Mouse (Mus musculus) WW6 (cell line): ENCODE results near the gene Rin3.

Experiments used
- DNase-seq: peaks from one replicate; pipeline ENCODE4 v3.0.0-alpha.2; 2013; ENCODE audit warnings: low read depth, low spot score

Gene Rin3

DNA sequence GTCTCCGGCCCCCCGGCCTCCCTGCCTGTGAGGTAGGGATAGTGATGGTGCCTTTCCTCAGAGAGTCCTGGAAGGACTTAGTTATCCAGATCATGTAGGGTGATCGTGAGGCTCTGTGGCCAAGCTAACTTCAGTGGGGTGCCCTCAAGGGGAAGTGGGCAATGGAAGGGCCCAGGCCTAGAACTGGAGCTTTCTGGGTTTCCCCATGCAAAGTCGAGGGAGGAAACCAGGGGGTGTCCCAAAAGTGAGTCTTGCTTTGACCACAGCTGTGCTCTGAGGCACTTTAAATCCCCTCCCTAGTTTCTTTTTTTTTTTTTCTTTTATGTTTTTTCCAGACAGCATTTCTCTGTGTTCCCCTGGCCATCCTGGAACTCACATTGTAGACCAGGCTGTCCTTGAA lies 47.3 kb downstream of the Rin3 start:
- no peak for DNase-seq

DNA sequence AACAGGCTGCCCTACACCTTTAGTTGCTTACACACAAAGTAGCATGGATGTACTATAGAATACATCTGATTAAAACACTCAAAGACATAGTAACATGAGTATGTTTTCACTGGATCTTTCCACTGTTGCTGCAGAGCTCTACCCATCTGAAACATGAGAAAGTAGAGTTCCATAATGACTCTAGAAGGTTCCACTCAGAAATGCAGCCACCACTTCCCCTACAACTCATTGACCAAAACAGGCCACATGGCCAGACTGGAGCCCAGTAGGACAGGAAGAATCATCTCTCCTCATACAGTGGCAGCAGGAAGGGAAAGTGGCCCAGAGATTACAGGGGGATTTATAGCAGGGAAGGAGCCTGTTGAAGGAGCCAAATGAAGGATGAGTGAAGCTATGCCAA lies 47.9 kb downstream of the Rin3 start:
- DNase-seq, result no peak

DNA sequence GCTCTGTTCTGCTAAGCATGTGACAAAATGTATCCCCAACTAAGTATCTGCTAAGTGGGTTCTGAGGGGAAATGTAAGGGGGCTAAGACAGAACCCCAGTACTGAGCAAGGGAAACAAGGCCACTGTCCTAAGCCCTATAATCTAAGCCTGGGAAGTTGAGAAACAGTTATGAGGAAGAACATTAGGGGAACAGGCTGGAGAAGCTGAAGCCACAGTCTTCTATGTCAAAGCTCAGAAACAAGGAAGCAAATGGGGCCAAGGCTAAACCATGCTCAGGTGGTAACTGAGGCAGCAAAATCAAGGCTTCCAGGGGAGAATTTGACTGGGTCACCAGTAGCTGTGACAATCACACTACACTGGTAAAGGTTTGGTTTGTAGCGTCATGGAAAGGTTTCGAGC lies 50.3 kb downstream of the Rin3 start:
- no peak for DNase-seq

DNA sequence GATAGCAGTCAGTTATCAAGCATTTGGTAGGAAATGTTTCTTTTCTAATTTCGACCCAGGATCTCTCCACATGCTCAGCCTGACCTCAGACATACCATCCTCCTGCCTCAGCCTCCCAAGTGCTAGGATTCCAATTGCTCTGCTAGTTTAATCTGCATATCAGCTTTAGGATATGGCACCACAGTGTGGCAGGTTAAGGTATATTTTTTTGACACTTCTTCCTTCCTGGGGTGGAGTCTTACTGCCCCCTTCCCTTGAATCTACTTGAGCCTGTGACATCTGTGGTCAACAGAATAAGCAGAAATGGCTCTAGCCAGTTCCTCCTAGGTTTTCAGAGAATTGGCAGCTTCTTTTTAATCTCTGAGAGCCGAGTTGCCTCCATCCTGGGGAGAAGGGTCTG lies 56.2 kb downstream of the Rin3 start:
- no peak for DNase-seq

DNA sequence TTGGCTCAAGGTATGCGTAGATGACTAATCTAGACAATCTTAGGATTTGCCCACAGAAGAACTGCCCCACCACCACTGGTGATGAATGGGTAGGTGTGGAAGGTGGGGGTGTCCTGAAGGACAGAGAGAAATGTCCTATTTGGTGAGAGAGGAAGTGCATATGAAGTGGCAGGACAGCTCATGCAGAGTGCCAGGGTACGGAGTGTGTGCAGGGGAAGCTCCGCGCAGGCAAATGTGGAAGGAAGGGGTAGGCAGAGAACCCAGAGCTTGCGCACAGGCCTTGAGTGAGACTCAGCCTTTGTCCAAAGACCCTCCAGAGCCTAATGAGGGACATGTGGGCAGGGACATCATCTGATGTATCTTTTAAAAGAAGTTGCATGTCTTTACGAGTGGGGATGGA lies 57.6 kb downstream of the Rin3 start:
- no peak for DNase-seq

DNA sequence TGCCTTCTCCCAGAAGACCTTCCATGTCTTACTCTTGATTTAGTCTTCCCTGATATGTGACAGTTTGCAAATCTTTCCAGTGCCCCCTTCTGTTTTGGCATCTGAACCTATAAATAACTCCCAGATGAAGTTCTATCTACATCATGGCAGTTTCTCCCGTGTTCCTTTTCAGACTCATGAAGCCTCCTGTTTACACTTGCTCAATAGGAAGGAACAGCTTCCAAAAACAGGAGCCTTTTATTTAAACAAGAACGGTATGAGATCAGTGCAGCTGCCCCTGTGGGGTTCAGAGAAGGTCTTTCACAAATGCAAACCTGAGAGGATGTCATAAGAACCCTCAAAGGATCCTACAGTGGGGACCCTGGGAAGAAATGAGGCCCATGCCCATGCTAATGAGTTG lies 59.3 kb downstream of the Rin3 start:
- no peak for DNase-seq

DNA sequence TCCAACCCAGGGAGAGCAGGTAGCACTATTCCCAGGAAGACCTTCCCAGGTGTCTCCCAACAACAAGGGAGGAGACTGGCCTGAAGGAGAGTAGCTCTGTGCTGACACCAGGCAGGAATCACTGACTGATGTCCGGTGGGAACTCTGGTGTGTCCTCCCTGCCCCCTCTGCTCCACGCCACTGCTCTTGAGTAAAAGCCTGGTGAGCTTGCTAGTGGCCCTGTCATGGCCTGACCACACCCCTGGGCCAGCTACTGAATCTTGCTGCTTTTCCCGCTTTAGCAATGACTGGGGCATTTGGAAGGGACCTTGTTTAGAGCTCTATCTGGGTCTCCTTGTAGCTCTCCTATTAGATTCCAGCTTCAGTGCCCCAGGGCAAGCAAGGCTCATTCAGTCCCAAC lies 59.8 kb downstream of the Rin3 start:
- no peak for DNase-seq

DNA sequence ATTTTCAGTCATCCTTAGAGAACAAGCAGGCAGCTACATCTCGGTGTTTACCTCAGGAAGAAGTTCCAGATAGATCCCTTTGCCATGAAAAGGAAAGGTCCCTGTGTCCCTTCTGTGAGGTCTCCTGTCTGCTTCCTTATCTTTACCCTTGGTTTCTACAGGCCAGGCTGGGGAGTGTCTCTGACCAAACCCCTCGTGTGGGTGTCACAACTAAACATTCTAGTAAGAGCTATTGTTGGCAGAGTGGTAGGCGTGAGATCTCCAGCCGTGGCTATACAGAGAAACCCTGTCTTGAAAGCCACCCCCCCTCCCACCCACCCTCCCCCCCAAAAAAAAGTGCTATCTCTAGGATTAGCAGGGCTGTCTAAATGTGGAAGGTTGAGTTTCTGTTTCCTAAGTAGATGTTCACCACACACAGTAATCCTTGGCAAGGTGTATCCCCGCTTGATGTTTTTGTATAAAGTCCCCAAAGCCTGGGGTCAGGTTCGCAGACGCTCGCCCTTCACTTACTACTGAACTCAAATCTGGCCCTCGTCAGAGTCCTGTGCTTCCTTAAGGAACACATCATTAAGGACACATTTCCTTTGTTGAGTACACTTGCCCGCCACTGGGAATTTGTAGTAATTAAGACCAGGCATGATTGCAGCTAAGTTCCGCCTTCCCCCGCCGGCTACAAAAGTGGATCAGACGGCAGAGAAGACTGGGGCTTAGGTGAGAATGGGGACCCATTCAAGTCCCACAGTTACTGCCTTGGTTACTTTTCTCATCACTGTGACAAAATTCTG lies 62.4 kb downstream of the Rin3 start:
- DNase-seq, result no peak

DNA sequence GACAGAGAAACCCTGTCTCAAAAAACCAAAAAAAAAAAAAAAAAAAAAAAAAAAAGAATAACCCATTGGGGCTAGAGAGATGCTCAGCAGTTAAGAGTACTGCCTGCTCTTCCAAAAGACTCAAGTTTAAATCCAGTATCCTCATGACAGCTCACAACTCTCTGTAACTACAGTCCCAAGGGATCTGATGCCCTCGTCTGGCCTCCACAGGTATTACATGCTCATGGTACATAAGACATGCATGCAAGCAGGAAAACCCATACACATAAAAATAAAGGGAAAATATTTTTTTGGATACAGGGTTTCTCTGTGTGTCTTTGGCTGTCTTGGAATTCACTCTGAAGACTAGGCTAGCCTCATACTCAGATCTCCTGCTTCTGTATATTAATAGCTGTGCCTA lies 63.7 kb downstream of the Rin3 start:
- peak; percentile 26 for DNase-seq

DNA sequence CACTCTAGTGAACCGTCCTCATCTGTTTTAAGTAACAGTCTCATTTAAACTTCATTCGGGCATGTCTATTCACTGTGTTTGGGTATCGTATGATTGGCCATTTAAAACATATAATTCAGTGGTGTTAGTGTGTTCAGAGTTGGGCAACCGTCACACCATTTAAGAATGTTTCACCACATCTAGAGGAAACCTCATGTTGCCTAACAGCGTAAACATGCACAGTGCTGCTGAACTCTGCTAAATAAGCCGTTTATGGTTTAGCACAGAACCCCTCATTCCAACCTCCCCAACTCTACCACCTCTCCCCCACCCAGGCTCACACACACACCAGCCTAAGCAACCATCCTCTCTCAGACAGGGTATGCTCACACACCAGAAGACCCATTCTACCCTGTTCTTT lies 65.6 kb downstream of the Rin3 start:
- no peak for DNase-seq

DNA sequence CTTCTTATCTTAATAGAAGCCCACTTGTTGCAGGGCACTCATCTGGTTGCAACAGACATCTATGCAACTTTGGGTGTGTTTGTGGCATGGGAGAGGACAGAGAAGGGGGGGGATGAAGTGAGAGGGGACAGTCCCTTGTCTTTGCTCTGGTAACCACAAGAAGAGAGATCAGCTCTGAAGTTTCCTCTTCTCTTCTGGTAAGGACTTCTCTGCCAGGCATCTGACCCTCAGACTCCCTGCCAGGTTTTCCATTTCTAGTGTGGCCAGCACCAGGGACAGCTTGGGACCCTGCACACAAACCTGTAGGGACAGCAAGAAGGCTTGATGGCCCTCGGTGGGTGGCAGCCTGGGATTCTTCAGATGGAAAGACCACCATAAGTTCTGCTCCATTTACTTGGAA lies 68.1 kb downstream of the Rin3 start:
- DNase-seq, result no peak

DNA sequence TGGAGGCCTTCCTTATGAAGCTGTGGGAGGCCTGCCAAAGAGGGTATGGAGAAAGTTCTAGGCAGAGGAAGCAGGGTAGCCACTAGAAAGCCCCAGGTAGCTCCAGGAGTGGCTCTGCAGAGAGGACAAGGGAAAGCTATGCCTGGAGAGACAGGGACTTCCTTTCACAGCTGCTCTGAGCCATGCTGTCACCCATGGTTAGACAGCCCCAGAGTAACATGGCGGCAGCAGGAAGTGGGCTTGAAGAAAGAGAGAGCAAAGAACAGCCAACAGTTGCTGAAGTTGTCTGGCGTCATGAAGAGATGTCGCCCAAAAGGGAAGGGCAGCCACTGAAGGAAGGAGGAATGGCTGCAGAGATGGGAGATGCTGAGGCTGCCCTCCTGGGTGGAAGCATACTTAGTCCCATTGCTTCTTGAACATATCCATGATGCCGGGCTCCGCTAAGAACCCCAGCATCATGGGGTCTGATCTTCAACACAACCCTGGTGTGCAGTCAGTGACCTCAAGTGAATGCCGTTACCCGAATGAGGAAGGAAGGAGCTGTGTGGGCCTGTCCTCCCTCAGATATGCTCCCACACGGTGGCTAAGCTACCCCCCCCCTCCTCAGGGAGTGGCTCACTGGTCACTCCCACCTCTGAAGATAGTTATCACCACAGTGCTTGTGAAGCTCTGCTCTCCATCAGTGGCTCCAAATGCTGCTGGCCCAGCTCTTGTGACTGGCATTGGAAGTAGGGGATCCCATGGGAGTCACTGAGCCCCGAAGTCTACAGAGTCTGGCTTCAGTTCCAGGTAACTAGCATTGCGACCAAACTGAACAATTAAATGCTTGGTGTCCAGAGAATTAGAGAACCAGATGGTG lies 71.5 kb downstream of the Rin3 start:
- DNase-seq, result no peak

DNA sequence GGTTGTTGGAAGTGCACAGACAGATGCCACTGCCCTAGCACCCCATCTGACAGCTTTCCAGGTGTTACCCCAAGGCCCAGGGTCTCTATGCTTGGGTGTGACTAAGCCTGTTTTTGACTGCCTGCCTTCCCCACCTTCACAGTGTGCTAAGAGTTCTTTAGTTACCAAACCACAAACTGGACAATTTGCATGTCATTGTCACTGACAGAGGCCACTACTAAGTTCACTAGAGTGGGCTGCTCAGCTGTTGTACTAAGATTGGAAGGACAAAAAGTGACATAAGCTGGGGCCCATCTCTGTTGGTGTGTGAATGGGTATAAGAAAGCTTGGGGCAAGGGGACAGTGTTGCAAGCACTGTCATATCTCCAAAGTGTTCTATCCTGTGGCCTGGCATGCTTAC lies 72.9 kb downstream of the Rin3 start:
- DNase-seq, result no peak

DNA sequence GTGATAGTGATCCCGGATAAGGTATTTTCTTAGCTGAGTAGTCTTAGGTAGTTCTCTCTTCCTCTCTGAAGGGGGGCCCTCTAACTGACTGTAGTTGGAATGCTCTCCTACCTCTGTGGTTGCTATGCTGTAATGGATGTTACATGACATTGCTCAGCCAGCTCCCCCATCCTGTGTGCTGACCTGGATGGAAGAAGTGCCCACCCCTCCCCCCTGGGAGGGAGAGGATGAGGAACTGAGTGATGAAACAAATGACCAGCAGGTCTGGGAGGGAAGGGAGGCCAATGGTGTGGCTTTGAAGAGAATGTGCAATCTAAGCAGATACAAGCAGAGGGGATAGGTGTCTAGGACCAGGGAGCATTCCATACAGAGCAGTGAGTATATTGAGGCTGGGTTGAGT lies 73.9 kb downstream of the Rin3 start:
- DNase-seq, result no peak

DNA sequence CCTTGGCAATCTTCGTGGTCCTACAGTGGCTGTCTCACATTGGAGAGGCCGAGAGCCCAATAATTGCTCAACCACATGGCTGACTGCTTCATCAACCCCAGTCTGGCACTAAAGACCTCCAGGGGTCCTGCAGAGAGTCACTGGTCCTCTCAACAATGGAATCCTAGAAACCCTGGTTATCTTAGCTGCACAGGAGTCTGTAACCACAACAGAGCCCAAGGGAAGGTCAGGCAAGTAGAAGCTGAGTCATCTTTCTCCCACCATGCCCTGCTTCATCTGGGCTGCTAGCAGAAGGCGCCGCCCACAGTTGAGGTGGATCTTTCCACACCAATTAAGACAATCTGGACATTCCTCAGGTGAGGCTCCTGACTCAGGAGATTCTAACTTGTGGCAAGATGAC lies 76.5 kb downstream of the Rin3 start:
- DNase-seq, result no peak

DNA sequence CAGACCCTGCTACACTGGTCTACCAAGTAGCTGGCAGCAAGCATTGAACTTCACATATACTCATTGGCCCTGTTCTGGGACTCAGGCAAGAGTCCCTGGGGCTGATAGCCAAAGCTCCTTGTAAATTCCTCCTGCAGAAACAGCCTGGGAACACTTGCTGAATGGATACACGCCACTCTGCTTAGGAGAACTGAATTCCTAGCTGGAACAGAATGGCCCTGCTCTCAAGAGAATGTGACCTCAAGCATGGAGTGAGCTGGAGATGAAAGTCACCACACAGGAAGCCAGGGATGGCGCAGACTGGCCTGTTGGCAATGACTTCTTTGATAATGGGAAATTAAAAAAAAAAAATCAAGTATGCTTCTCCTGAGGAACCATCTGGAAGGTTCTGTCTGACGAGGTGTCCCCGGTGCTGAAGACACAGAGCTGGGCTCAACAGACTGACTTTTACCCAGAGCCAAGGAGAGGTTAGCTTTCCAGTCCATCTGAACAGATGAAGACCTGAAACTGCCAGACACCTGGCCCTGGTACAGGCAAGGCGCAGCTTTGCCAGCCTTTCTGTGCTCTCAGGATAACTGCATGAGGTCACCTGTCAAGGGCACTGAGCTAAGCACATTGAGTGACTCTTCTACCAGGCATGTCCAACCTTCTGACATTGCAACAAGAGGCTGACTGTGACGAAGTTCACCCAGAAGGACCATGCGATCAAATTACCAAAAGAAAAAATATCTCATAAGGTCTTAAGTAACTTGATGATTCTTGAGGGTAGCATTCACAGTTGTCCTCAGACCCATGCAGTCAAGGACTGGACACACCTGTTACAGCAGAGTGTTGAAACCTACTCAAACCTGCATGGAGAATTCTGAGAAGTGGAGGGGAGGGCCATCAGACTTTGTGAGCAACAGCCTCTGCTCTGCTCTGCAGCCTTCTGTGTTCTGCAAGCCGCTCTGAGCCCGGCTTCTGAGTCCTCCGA lies 78.6 kb downstream of the Rin3 start:
- no peak for DNase-seq

DNA sequence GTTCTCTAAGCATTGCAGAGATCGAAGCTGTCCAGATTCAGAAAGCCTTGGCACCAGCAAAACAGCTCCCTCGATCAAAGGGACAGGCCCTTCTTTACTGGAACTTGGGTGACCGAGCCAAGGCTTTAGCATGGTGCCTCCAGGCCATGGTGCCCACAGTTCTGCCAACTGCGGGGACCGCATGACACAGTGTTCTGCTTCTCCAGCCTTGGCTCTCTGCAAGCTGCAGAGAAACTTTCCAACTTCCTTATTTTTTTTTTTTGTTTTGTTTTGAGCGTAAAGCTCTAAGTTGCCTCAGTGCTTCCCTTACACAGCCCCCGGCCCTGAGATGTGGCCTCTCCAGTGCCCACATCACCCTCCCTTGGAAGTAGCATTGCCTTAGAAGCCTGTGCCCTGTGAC lies 82.2 kb downstream of the Rin3 start:
- DNase-seq, result no peak

DNA sequence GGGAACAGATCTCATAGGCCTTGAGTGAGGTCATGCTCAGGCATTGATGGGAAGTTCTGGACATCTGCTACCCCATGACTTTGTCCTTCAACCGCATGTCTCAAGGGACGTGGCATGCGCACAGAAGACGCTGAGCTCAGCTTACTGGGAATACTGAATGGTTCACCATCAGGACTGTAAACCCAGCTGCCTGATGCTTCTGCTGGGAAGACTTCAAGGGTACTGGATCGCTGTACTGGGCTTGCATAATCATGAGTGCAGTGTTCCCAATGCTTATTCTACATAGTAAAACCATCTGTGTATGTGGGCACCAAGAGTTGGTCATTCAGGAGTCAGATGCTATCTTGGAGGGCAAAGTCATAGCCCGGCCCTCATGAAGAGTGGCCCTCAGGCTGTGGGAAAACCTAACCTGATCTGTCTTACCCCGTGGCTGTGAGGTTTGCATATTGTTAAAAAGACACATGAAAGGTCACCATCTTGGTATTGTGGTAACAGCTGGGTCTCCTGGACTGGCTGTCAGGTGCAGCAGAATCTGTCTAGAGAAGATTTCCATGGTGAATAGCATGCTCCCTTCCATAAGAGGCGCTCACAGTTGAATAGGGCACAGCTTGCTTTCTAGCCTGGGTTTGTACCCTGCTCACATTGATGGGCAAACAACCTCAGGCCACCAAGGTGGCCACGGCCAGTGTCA lies 83.4 kb downstream of the Rin3 start:
- DNase-seq, result no peak

DNA sequence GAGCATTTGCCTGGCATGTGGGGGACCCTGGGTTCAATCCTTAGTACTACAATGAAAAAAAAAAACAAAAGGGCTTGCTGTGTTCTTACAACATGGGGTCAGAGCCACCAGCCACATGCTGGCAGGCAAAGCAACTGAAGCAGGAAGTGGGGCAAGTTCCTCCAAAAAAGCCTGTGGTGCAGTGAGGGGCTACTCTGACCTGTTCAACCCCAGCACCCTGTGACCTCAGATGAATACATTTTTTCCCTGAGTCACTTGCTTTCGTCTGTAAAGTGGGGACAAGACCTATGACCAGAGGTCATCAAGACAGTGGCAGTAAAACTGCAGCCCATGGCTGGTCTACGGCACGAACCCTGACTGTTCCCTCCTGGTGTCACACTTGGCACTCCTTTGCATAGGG lies 84.2 kb downstream of the Rin3 start:
- no peak for DNase-seq

DNA sequence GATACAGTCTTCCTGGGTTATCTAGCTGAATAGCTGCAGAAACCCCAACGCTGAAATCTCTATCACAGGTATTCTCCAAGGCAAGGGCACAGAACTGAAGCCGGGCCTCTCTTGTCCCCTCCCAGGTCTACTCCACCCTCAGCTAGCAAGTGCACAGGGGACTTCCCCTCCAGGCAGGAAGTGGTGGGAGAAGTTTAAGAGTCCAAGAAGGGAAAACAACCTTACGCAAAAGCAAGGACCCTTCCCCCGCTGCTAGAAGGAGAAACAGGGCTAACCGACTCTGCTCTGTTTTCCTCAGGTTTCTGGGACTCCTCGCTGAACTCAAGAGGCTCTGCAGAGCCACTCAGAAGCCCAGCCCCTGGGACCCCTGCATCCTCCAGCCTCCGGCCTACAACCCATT lies 85.2 kb downstream of the Rin3 start:
- DNase-seq, result no peak

DNA sequence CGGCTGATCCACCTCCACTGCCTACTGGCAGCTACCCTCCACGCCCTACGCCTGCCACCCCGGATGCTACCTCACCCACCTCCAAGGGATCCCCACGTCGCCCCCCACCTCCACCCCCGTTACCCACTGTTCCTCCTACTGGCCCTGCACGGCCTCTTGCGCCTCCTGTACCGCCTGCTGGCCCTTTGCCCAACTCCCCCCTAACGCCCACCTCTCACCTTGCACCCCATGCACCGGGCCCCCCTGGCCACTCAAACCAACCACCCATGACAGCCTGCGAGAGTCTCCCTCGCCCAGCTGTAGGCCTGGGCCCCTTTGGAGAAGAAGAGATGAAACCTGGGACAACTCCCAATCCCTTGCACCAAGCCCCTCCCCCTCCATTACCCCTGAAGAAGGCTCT lies 85.7 kb downstream of the Rin3 start:
- DNase-seq, result no peak
